Mouse (Mus musculus): ENCODE results near the gene Dgkg.

DNA sequence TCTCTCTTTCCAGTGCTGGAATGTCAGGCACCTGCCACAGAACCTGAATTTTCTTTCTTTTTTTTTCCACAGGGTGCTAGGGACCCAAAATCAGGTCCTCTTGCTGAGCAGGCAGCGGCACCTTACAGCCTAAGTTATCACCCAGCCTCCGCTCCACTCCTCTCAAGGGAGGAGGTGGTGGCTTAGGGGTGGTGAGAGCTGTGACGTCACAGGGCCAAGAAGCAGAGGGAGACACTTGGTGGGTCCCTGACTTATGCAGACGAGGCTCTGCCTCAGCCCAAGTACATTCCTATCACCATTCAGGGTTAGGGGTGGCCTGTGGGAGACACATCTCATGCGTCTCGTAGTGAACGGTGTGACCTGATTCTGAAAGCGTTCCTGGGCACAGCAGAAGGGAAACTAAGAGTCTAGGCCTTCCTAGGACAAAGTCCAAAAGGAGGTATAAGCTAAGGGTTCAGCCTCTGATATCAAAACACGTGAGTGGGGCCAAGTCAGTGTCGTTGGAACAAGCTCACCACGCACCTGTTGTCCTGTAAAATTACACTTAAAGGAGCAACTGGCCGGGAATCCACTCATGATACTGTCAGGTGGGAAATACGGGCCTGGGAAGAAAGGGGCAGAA, 35.6 kb downstream of the Dgkg start:
- no peak for TF ChIP-seq EP300 (IDR thresholded peaks at IDR 0.05; ENCODE audit: low read depth)
- TF ChIP-seq CTCF (IDR thresholded peaks at IDR 0.05; ENCODE audit: low read depth), result no peak
